Mouse (Mus musculus) megakaryocyte progenitor cell, adult 5-6 weeks (primary cell): ENCODE measurements around the gene Cacnb3. TPM values are rescaled to one million over a fixed set of nuclear protein-coding genes. Genes with fewer than 3 reads are reported as not detected.

Experiments
- ATAC-seq: replicated peaks from 2 replicates; pipeline ENCODE4 v1.8.0; 2016; ENCODE audit warnings: mild to moderate bottlenecking, moderate TSS enrichment, inconsistent platforms; ENCODE audit not compliant: poor library complexity
- total RNA-seq, 2 experiments: library from RNA; stranded (forward) in 1 of 2; stranded (reverse) in 1 of 2; fragments of 157-497, 149-512 nt in 1 of 2; fragments of 200-1000 nt in 1 of 2; gene quantifications; 2 replicates each; pipeline versions ENCODE4 v1.2.3 to v1.2.4; 2015 to 2017

Gene Cacnb3
- total RNA-seq (2015) = not detected in 2 replicates
- not detected in 2 replicates for total RNA-seq (2017)

DNA sequence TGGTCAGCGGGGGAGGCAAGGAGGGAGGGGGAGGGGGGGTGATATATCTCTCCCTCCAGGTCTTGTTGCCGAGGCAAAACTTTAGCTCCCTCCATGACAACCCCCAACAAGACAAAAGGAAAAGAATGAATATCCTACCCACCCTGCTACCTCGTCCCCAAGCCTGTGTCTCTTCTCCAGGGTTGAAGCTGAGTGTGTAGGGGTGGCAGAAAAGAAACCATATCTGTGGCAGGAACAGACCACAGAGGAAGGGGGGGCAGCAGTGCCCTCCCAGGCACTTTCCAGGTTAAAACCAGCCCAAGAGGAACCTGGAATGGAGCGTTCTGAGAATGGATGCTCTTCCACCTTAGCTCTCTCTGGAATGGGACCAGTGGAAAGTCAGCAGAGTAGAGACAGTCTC, at the start of gene Cacnb3:
TSS of gene Cacnb3 (plus strand) at position 301 of the 400 bp plus-strand sequence.
- no peak for ATAC-seq

DNA sequence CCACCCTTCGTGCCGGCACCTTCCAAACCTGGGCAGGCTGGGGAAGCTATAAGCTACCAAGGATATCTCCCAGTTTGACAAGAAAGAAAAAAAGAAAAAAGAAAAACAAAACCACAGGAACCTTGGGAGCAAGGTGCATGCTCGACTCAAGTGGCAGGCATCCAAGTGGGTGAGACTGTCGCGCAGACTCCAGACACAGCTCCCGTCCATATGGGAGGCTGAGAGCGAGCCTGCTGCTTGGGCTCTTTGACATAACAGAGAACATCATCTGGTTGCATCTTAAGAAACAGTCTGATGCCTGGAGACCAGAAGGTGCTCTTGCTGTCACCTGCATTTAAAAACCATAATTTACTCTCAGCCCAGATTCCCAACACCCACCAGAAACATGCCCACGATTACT, 48.2 kb upstream of the Cacnb3 start:
- ATAC-seq = no peak

- no peak for ATAC-seq
Measured at GRCm38 (mm10) chr15:98582996-98583395, 47.6 kb upstream of the Cacnb3 start.

- ATAC-seq = no peak
Measured at GRCm38 (mm10) chr15:98585421-98585820, 45.2 kb upstream of the Cacnb3 start.

DNA sequence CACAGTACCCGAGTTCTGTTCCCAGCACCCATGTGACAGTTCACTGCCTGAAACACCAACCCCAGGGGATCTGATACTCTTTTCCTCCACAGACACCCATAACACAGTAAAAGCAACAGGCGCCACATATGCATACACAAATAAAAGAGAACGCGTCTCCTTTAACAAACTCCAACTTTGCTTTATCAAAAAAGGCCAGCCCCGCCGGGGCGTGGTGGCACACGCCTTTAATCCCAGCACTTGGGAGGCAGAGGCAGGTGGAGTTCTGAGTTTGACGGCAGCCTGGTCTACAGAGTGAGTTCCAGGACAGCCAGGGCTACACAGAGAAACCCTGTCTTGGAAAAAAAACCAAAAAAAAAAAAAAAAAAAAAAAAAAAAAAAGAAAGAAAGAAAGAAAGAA, 44.5 kb upstream of the Cacnb3 start:
- ATAC-seq = 0 out of 2 replicates have a peak, but pooled peaks have one; percentile 30

- peak; percentile 20; the same call in 1 of the 2 replicates for ATAC-seq
Measured at GRCm38 (mm10) chr15:98587751-98588150, 42.9 kb upstream of the Cacnb3 start.

GRCm38 (mm10) chr15:98589640-98590336, 40.9 kb upstream of the Cacnb3 start:
- peak; percentile 42 for ATAC-seq

GRCm38 (mm10) chr15:98591396-98591795, 39.2 kb upstream of the Cacnb3 start:
- ATAC-seq = no peak

DNA sequence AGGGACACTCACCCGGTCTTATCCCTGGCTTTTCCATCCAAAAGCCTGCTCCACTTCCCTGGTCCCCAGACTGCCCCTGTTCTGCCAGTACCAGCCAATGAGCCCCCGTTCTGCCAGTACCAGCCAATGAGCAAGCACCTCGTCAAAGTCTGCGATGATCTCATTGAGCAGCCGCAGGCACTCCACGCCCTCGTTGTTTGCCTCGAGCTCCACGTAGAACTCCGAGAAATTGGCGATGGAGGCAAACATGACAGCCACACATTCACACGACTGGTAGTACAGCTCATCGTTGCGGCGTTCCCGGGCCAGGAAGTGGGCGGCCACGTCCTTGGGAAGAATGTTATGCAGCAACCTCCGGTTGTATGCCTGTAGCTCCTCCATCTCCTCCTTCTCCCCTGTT, 36.4 kb upstream of the Cacnb3 start:
- ATAC-seq = no peak

GRCm38 (mm10) chr15:98595049-98595448, 35.6 kb upstream of the Cacnb3 start:
- ATAC-seq = no peak

DNA sequence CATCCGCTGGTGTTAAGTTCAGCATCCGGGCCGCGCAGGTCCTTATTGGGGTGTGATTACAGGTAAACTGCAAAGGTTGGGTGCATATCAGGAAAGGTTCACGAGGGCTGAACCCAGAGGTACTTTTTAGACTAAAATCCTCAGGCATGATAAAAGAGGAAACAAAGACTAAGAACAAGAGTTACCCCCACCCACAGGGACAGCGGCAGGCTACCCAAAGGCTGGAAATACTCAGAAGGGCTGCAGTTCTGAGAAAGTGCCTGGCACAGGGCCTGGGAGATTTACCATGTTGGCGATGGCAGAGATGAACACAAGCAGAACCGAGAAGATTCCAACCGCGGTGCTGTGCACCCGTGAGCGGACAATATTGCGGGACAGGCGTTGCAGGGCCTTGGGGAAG, 34.0 kb upstream of the Cacnb3 start:
- no peak for ATAC-seq

DNA sequence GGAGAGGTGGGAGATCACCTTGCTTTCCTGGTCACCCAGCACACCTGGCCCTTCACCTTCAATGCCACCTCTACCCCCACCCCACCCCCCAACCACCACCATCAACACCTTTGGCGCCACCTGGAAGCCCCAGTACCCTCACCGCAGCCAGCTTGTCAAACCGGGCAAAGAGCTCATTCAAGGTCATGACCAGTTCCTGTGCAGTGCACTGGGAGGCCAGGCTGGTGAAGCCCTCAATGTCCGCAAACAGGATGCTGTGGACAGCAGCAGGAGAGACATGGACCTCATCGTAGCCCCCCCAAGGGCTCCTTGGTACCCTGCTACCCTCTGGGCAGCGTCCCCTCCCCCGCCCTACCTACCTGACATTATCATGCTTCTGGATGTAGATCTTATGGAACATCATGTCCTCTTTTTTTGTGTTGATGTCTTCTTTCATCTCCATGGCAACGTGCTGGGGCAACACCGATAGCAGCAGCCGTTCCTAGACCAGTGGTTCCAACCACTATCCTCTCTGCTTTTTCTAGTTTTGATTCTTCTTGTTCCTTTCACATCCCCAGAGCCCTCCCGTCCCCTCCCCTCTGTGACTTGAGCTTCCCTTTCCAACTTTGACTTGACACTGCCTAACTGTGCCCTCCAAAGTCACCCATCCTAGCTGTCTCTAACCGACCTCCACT, 30.5 kb upstream of the Cacnb3 start:
- no peak for ATAC-seq

GRCm38 (mm10) chr15:98601832-98602190, 28.8 kb upstream of the Cacnb3 start:
- ATAC-seq = peak; percentile 19; the same call in 1 of the 2 replicates

GRCm38 (mm10) chr15:98602191-98602881, 28.3 kb upstream of the Cacnb3 start:
- peak; percentile 47 for ATAC-seq

GRCm38 (mm10) chr15:98602921-98603458, 27.6 kb upstream of the Cacnb3 start:
- peak; percentile 30 for ATAC-seq

- ATAC-seq = no peak
Measured at GRCm38 (mm10) chr15:98604041-98604575, 26.5 kb upstream of the Cacnb3 start.

DNA sequence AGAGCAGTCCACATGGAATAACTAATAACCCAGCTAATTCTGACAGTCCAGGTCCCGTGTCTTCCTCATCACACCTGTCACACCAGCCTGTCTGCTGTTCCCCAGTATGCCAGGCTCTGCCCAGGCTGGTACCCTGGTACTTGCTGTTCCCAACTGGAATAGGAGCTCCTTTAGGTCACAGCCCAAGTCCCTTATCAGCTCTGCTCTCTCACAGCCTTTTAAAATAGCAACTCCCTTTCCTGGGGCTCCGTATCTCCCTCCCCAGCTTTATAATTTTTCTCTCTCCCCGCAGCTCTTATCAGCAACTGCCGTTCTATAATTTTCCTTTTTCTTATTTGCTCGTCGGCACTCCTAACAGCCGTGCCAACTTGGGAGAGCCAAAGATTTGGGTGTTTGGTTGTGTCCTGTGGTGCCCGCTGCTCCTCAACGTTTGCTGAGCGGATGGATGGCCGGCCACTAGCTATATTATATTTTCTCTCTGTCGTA, 24.5 kb upstream of the Cacnb3 start:
- ATAC-seq = peak; percentile 64

- no peak for ATAC-seq
Measured at GRCm38 (mm10) chr15:98606739-98607138, 23.9 kb upstream of the Cacnb3 start.

DNA sequence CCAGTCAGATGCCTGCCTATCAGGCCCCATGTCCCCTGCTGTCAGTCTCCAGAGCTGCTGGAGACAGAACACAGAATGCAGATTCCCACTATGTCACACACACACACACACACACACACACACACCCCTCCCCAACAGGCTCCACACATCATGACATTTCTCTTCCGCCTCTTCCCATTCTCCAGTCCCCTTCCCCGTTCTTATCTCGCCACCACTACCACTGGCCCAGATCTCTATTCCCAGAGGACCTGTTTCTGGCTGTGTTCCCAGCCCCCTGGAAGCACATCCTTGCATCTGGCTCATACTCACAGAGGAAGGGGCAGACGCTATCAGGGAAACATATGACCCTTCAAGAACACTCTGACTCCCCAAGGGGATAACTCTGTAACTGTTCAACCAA, 23.1 kb upstream of the Cacnb3 start:
- no peak for ATAC-seq

GRCm38 (mm10) chr15:98608058-98608783, 22.4 kb upstream of the Cacnb3 start:
- no peak for ATAC-seq
